Mouse (Mus musculus) cerebellum, adult 11-12 months (tissue): Measurements from ENCODE around the gene Socs2.
"Not testable (repeated sequence)": the region's sequence is repeated elsewhere in the genome, so short reads cannot be mapped to it uniquely, and the experiment has no call there.

Experiments
- DNase-seq: peaks from one replicate; pipeline ENCODE4 v3.0.0; 2022

The Socs2 gene

DNA sequence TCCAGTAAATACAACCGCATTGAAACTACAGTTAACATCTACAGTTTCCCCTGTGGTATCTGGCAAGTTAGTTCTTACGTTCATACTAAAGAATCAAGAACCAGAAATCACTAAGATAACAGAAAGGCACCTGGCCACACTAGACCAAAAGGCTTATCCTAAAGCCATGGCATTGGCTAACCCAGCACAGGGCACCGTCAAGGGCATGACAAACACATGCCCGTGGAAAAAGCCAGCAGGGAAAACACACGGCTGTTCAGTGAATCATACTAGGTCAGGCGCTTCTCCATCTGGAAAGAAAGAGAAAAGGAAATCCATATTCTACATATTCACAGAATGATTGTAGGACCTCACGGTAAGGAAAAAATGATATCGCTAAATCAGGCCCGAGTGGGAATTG is 26.1 kb downstream of the Socs2 start:
- no peak for DNase-seq

DNA sequence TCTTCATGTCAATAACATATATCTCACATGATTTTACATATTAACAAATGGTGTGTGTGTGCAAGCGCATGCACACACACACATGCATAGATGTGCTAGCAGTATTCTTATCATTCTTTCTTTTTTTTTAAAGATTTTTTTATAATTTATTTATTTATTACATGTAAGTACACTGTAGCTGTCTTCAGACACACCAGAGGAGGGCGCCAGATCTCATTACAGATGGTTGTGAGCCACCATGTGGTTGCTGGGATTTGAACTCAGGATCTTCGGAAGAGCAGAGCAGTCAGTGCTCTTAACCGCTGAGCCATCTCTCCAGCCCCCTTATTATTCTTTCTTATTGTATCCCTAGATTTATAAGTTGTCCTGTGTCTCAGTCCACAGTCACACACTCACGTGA is 27.2 kb downstream of the Socs2 start:
- DNase-seq = not testable (repeated sequence)

DNA sequence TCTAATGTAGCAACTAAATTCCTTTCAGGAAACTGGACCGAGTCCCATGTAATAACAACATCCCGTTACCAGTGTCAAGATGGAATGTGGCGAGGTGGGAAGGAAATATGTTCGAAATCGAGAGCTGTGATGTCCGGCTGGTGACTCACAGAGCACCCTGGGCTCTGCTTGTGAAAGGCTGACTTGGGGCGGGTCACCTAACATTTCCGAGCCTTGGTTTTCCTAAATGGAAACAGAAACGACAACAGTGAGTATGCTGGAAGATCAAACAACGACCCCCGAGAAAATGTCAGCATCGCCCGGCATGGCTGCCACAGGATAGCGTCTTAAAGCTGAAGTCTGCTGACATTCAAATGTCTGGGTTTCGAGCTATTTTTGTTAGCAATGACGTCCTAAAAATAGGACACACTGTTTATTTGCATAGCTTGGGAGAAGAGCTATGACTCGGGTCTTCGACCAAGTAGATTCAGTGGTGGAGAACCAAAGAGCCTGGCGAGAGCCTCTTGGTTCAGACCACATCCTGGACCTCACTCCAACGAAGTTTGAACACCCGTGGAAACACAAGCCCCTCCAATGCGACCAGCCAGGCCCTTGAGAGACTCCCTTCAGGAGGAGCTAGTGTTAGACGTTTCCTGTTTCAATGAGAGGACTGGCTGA is 28.0 kb downstream of the Socs2 start:
- DNase-seq = no peak

DNA sequence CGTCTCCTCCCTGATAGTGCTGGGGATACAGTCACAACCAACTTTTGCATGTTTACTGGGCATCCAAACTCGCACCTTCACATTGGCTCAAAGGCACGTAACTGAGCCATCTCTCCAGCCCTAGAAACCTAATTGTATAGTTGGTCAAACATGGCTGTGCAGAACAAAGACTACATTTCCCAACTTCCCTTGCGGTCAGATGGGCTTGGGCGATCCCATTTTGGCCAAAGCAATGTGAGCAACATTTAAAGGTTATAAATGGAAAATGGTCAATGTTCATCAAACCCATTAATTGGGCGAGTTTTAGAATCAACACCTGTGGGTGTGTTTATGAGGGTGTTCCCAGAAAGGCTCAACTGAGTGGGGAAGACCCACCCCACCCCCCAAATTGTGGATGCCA is 30.5 kb downstream of the Socs2 start:
- DNase-seq = no peak

DNA sequence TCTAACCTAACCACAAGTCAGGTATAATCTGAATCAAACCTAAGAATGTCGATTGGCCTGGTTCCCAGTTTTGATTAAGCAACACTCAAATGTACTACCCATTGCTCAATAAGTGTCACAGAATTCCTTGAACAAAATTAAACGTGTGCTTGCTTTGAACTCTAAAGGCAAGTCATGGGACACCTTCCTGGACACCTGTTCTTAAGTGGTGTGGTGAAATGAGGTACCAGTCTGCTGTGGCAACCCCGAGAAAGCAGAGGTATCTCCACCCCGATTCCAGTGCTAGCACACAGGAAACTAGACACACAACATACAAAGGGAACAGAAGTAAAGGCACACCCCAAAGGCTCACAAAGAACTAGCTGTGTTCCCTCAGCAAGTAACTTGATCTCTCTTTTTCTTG is 31.2 kb downstream of the Socs2 start:
- no peak for DNase-seq

DNA sequence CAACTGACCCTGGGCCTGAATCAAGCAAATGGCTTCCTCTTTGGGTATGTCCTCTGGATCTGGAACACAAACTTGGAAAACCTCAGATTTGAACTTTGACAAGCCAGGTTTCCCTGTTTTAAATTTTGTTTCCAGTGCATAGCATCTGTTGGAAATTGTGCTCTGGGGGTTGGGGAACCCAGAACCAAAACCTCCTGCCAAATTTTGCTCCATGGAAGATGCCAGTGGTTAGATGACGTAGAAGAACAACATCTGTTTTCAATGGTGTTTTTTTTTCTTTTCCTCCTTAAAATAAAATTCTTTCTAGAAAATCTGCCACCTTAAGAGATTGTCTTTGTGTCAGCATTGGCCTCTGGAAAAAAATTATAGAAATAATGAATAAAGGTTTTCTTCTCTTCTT is 31.9 kb downstream of the Socs2 start:
- no peak for DNase-seq

DNA sequence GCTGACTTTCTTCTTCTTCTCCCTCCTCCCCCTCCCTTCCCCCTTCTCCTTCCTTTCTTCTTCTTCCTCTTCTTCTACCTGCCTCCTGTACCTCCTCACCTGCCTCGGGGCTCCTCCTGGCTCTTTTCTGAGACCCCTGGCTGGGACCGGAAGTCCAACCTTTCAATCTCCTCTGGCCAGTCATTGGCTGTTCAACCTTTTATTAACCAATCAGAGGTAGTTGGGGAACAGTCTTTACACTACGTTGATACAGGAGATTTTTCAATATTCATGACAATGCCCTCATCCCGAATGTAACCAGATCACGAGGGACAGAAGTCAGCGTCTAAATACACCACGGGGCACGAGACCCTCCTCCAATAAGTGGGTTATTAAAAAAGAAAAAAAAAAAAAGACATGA is 32.5 kb downstream of the Socs2 start:
- no peak for DNase-seq

DNA sequence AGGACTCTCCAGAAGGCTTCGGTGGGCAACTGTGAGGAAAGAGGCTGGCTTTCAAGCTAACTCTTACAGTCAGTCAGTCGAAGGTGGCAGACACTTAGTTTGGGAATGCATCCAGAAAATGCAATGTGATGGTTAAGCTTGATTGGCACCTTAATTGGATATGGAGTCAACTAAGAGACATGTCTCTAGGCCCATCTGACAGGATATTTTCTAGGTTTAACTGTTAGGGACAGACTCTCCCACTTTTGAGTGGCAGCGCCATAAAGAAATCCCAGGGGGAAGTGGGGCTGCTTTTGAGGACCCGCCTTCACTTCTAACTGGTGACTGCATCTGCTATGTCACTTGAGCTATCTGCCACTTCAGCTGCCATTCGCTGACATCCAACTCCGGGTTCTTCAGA is 43.6 kb downstream of the Socs2 start:
- no peak for DNase-seq

DNA sequence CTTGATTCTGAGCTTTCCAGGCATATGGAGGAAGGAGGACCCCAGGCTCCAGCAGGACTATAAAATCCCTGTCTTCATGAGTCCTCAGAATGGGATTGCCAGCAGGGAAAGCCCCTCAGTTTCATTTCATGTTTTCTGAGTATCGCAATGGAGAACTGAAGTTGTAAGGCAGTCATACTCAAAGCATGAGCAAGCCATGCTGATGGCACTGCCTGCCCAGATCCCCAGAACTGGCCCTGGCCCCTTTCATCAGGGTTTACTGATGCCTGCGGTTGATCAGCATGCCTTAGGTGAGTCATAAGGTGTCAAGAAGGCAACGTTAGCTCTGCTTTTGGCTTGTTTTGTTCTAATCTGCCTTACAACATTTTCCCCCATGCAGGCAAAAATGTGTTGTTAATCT is 45.0 kb downstream of the Socs2 start:
- no peak for DNase-seq

DNA sequence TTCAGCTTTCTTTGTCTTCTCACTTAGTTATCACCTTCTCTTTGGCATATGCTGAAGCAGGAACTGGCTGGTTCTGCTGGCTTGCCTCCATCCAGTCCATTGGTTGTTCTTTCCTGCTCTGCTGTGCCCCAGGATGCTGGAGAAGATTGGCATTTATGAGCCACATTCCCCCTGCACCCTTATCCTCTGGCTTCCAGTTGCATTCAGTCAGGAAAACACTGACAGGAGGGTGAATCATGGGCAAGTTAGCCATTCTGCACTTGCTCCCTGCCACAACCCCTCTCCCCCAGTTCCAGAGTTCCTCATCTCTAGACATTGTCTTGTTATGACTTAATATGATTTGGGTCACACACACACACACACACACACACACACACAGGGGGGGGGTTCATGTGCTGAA is 47.8 kb downstream of the Socs2 start:
- no peak for DNase-seq

DNA sequence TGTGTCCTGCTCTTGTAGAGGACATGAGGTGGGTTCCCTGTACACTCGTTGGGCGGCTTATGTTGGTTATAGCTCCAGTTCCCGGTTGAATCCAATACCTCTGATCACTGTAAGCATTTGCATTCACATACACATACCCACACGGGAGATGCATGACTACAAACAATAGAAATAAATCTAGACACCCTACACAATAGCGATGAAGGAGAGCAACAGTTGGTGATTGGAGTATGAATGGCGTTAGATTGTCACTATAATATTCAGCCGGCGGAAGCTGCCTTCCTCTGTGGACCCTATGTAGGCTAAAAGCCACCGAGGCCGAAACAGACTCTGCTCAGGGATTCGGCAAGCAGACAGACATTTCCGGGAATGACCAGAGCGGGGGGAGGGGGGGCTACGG is 48.8 kb downstream of the Socs2 start:
- DNase-seq = no peak

DNA sequence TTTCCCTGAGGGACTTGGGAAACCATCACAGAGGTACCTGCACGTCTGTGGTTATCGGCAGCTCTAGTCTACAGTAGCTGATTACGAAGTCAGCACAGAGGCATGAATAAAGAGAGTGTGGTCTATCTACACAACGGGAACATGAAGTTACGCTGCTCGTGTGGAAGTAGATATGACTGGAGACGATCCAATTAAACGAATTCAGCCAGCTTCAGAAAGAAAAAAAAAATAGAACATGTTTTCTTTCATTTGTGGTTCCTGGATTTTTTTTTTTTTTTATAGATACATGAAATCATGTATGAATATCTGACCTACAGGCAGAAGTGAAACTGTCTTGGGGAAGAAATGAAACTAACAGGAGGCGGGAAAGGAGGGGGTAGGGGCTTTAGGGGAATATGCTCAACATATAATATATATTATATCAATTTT is 49.3 kb downstream of the Socs2 start:
- DNase-seq = no peak

DNA sequence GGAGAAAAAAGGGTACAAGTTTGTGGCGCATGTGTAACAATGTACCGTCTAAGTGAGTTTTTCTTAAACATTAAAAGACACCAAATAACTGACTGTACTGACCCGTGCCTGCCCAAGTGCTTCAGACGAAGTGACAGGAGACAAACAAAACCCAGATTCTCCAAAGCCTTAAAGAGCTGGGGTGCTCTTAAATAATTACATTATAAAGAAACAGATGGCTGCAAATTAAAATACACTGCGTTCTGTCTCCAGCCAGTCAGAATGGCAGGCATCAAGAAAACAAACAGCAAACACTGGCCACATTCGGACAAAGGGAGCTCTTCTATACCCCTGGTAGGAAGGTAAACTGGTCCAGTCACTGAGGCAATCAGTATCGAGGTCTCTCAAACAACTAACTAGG is 49.7 kb downstream of the Socs2 start:
- DNase-seq = no peak

DNA sequence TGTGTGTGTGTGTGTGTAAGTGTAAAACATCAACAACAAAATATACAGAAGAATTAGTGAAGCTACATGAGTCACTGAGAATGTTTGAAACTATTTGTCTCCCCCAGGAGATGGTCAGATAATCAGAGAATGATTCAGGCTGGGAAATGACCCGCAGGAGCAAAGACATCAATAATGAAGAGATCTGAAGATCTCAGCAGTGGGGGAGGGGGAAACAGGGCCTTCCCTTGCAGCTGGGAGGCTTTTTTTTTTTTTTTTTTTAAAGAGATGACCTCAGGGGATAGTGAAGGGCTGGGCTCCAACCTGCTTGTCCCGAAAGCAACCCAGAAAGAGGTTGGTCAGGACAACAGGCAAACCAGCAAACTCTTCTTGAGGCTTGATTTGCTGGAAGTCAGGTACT is 54.7 kb downstream of the Socs2 start:
- no peak for DNase-seq

DNA sequence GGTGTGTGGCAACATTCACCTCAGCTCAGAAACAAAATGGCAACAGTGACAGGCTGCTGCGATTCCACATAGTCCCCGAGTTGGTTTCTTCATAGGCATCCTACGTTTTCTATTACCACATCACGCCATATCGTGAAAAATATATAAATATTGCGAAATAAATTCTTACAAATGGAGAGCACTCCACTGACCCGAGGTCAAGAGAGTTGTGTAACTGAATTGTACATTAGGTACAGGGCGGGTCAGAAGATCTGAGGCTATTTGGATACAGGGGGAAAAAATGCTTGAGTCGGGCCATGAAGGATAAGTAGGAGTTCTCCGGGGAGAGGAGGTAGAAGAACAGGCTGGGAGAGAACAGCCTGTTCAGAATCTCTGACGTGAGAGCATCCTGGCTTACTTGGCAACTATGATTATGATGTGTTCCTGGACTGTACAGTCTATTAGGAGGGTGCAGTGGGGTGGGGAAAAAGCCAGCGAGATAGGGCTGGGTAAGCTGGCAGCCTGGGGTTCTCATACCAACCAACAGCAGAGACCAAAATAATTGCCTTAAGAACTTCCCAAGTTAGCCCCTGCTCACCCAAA is 55.6 kb downstream of the Socs2 start:
- DNase-seq = no peak

DNA sequence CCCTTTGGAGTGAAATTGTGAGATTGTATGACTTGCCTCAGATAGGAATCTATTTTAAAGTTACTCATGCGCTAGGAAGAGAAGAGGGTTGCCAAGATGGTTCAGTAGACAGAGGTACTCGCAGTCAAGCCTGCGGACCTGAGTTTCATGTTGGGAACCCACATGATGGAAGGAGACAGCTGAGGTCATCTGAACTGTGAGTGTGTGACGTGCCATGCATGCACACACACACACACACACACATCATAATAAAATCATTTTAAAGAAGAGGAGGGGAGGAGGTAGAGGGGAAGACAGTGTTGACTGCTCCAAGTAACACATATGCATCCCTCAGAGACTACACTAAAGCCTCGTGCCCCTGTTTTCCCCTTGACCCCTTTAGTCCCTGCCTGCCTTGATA is 56.9 kb downstream of the Socs2 start:
- DNase-seq = no peak

DNA sequence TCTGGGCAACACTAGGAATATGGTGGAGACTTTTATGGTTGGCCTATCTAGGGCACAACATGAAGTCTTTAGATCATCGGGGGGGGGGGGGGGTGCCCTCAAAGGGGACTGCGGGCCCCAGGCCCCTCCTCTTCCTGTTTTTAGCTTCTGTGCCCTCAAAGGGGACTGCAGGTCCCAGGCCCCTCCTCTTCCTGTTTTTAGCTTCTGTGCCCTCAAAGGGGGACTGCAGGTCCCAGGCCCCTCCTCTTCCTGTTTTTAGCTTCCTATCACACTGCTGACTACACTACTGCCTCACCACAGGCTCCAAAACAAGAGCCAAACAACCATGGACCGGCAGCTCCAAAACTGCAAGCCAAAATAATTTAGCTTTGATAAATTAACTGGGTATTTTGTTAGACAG is 59.3 kb downstream of the Socs2 start:
- no peak for DNase-seq

DNA sequence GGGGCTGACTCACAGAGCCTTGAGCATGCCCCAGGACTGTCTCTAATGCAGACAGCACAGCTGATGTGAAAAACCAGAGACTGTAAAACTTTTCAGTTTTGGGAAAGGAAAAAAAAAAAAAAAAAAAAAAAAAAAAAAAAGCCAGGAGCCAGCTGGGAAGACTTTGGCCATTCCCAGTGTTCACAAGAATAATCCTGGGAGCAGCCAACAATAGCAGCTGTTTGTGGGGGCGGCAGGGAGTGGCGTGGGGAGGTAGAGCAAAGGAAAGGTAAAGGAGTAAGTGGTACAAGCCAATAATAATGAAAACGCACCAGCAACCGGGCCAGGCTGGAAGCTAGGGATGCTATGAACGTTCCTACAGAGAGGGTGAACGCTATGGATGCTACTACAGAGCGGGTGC is 60.3 kb downstream of the Socs2 start:
- no peak for DNase-seq

DNA sequence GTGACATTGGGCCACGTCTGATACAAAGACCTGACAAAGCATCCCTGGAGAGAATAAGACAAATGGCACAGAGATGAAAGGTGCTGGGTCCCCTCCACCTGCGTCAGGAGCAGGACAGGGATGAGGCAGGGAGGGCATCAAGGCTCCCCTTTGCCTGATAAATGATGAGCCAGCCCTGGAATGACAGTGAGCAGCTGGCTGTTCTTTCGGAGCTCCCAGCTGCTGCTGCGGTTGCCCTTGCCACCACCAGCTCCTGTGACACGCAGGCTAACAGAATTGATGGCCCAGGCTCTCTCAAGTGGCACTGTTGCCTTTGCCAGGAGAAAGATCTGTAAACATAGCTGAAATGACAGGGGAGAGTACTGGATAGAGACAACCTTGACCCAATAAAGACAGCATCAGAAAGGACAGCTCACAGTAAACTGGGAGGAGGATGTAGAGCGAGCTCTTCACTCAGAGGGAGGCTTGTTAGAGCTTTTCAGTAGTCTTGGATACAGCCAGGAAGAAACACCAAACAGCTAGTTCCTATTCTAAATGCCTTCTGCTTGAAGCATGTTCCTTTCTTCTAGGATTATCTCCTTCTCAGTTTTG is 61.2 kb downstream of the Socs2 start:
- no peak for DNase-seq

DNA sequence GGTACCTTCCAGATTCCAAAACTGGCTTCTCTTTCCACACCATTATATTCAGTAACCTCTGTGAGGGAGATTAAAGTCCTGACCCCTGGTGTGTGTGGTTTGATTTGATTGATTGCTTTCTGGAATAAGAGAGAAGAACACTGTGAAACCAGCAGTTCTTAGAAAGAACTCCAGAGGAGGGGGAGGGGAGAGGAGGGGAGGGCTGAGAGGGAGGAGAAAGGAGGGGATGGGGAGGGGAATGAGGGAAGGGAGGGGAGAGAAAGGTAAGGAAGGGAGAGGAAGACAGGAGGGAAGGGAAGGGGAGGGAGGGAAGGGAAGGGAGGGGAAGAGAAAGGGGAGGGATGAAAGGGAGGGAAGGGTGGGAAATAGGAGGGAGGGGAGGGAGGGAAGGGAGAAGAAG is 62.3 kb downstream of the Socs2 start:
- DNase-seq = no peak

DNA sequence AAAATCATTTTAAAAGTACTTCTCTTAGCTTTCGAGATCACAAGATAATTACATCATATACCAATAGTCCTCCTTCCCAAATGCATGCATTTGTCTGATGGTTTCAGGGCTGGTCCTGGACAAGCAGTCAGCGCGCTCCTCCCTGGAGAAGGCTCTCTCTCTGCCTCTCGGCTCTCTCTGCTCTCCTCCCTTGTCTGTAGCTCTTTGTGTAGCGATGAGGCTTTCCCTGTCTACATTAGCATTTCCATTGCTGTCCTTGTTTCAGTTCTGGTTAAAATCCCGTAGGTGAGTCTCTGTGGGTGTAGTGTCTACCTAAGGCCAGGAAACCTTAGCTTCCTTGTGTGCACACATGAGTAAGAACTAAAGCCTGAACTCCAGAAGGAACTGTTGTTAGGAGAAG is 62.9 kb downstream of the Socs2 start:
- DNase-seq = no peak

DNA sequence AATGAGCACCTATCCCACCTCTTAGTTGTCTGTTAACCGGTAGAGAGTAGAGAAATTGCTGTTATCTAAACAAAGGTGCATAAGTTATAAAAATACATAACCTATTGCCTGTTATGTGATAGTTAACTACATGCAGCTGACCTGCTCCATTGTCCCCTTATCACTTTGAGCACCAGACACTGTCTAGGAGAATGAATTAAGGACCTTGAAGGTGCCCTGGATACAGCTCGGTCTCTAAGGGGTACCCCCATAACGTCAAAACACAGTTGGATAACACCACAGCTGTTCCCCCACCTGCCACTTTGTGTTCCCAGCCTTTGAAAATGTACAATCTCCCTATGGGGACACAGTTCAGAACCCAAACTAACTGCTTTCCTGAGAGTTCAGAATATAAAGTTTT is 68.5 kb downstream of the Socs2 start:
- DNase-seq = no peak

DNA sequence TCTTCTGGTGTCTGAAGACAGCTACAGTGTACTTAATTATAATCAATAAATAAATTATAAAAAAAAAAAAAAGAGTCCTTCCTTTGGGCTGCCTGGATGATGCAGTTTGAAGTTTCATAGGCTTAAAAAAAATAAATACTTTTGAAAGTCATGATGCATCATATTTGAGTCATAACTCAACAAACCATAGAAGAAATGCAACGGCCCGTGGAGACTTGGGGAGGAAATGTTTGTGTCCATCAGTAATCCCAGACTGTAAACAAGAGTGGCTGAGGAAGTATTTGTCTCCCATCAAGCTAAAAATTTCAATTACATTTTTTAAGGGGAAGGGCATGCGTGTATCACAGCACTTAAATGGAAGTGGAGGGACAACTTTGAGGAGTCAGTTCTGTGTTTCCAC is 69.2 kb downstream of the Socs2 start:
- no peak for DNase-seq

DNA sequence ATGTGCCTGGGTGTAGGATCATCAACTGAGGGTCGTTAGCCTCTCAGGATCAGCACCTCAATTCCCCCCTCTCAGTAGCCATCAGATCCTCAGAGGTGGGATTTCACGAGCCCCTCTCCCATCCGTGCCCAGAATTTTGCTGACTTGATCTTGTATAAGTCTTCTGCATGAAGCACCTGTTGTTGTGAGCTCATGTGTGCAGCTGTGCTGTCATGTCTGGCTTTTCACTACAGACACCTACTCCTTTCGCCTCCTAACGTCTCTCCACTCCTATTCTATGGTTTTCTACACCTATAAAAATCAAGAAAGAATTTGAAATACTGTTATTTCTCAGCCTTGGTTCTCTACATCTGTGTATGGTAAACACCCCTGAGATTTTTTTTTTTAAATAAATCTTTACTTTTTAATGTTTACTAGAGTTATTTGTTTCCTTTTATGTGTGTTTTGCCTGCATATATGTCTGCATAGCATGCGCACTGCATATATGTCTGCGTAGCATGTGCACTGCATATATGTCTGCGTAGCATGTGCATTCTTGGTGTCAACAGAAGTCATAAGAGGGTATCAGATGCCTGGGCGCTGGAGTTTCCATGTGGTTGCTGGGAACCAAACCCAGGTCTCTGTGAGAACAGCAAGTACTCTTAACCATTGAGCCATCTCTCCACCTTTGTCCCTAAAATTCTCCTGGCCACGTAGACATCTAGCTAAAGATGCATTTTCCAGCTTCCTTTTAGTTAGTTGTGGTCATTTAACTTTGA is 74.0 kb downstream of the Socs2 start:
- no peak for DNase-seq
